Mouse (Mus musculus) mouse trophoblast stem cell (cell line): ENCODE results near the gene Efcab11.

Experiments
- in situ Hi-C, 2 experiments: fragments of 300-500 bp; cut with MseI, MboI; formaldehyde crosslinking; loops; 2 replicates in 1 of 2; 3 replicates in 1 of 2; pipeline ENCODE4 v1.15.1; 2025

Efcab11 gene

GRCm38 (mm10) chr12:99884269-99885261 is at the start of gene Efcab11, which contains the start of gene Tdp1:
Gene Efcab11 (minus strand): TSS chr12:99884439.
Gene Tdp1 (plus strand): TSS chr12:99884517.
- in situ Hi-C loops: no loop called here

- in situ Hi-C loops: no loop called here
These were observed 49.4 kb upstream of the Efcab11 start for GRCm38 (mm10) chr12:99933630-99934029.

GRCm38 (mm10) chr12:99932245-99932644 is 48.0 kb upstream of the Efcab11 start:
- in situ Hi-C loops: no loop called here

- in situ Hi-C loops: no loop called here
These were observed 44.9 kb upstream of the Efcab11 start for GRCm38 (mm10) chr12:99929160-99929559.

GRCm38 (mm10) chr12:99928311-99928710 is 44.1 kb upstream of the Efcab11 start:
- in situ Hi-C loops: no loop called here

- in situ Hi-C loops: no loop called here
These were observed 39.5 kb upstream of the Efcab11 start for GRCm38 (mm10) chr12:99923703-99924102.

- in situ Hi-C loops: no loop called here
These were observed 38.9 kb upstream of the Efcab11 start for GRCm38 (mm10) chr12:99923131-99923606.

GRCm38 (mm10) chr12:99921045-99921444 is 36.8 kb upstream of the Efcab11 start:
- in situ Hi-C loops: no loop called here

- in situ Hi-C loops: no loop called here
These were observed 35.4 kb upstream of the Efcab11 start for GRCm38 (mm10) chr12:99919636-99920035.

- in situ Hi-C loops: no loop called here
These were observed 33.7 kb upstream of the Efcab11 start for GRCm38 (mm10) chr12:99917800-99918427.

- in situ Hi-C loops: no loop called here
These were observed 27.2 kb upstream of the Efcab11 start for GRCm38 (mm10) chr12:99911466-99911865.

GRCm38 (mm10) chr12:99904537-99904936 is 20.3 kb upstream of the Efcab11 start:
- in situ Hi-C loops: no loop called here

GRCm38 (mm10) chr12:99902867-99903370 is 18.7 kb upstream of the Efcab11 start:
- in situ Hi-C loops: no loop called here

- in situ Hi-C loops: no loop called here
These were observed 18.0 kb upstream of the Efcab11 start for GRCm38 (mm10) chr12:99901973-99902866.

- in situ Hi-C loops: no loop called here
These were observed 15.8 kb upstream of the Efcab11 start for GRCm38 (mm10) chr12:99899991-99900390.

- in situ Hi-C loops: no loop called here
These were observed 14.1 kb upstream of the Efcab11 start for GRCm38 (mm10) chr12:99898248-99898870.

- in situ Hi-C loops: no loop called here
These were observed 13.6 kb upstream of the Efcab11 start for GRCm38 (mm10) chr12:99897846-99898245.

GRCm38 (mm10) chr12:99885282-99885901 is 1.2 kb upstream of the Efcab11 start:
- in situ Hi-C loops: no loop called here

GRCm38 (mm10) chr12:99883713-99884105 is 530 bp downstream of the Efcab11 start:
- in situ Hi-C loops: no loop called here

- in situ Hi-C loops: no loop called here
These were observed 1.1 kb downstream of the Efcab11 start for GRCm38 (mm10) chr12:99883000-99883712.
